Mouse (Mus musculus) layer of hippocampus, postnatal 14 days (tissue): Measurements from ENCODE around the gene Plpp3. TPM values are rescaled to one million over a fixed set of nuclear protein-coding genes. Genes with fewer than 3 reads are reported as not detected.
A peak's percentile ranks its signal among the peaks of the same experiment; 100 is the strongest.
"Not testable (repeated sequence)": the region's sequence is repeated elsewhere in the genome, so short reads cannot be mapped to it uniquely, and the experiment has no call there.

Experiments
- DNase-seq, 2 experiments: peaks; one replicate each; pipeline ENCODE4 v3.0.0; 2021 to 2022; ENCODE audit warnings: low spot score in 2 of 2, mixed read lengths in 1 of 2
- total RNA-seq, 2 experiments: library from RNA; stranded (reverse); gene quantifications; 2 replicates each; pipeline ENCODE4 v1.2.3; 2021

Gene Plpp3
- total RNA-seq, 2 experiments from 2014 or later, result 170 to 178 TPM

DNA sequence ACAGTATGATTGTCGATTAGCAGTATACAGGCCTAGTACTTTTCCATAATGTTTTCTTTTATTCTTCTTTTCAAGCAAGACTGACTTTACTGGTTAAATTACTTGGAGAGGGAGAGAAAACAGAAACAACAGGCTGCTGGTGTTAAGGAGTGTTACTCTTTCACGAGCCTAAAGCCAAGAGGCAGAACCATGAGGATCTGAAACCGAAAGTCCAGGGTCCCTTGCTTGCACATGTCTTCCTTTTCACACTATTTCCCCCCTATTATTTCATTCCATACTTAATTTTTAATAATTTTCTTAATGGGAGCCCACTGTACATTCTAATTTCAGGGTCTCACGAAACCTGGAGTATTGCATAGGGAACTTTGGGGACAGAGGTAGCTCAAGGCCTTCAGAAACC, 97.2 kb downstream of the Plpp3 start:
- no peak for DNase-seq

DNA sequence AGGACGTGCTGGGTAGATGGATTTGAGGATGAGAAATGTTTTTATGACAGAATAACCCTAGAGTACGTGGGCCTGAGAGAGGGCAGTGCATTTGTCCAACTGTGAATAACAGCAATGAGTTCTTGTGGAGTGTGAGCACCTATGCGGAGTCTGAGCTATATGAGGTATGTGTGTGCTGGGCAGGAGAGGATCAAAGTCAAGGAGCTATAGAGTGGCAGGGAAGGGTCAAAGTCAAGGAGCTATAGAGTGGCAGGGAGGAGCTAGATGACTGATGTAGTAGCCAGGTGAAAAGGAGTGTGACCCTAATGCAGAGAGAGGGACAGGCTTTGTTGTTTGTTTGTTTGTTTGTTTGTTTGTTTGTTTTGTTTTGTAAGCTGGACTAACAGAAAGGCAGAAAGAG, 98.0 kb downstream of the Plpp3 start:
- DNase-seq, result no peak

DNA sequence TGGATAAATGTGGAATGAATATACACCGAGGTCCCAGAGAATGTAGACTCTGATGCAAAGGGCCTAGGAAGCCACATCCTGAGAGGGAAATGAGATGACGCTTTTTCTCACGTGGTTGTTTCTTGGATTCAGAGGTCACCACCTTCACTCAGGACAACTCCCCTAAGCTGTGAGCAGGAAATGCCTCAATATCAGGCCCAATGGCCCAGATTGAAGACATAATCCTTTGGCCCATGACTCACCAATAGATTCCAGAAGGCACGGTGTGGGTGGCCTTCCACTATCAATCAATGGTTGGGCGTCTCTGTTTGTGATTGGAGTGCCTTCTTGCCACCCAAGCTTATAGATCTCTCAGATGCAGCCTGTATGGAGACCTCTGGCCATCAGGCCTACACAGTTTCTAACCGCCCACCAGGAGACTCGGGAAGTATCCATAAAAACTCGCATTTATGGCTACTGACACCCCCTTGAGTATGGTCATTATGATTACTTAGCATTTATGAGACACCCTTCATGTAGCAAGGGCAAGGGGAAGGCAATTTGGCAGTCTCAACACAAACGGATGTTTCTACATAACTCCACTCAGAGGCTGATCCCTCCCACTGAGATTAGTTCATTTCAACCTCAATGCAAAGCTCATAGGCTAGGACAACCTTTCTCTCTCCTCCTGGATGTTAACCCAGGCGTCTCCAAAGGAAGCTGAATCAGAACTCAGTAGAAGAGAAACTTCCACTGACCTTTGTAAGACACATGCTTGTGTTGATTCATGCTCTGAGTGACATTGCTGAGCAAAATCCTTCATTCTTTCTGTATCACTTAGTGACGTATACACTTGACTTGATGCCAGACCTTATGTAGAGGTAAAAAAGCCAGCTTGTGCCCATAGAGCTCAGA, 100.8 kb downstream of the Plpp3 start:
- no peak for DNase-seq

DNA sequence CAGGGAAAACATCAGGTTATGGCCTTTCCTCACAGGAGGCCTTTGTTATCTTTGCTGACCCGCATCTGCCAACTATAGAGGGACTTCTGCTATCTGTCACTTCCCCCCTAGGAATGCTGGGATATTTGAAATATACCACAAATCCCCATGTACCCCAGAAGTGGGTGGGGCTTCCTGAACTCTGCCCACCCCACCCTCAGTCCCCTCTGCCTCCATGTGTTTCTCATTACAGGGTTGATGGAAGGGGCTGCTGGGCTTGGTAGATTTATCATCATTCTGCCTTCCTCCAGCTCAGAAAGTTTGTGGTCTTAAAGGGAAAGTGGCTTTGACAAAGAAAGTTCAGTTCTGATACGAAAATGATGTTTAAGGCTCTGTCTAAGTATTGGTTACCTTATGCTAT, 103.2 kb downstream of the Plpp3 start:
- no peak for DNase-seq

DNA sequence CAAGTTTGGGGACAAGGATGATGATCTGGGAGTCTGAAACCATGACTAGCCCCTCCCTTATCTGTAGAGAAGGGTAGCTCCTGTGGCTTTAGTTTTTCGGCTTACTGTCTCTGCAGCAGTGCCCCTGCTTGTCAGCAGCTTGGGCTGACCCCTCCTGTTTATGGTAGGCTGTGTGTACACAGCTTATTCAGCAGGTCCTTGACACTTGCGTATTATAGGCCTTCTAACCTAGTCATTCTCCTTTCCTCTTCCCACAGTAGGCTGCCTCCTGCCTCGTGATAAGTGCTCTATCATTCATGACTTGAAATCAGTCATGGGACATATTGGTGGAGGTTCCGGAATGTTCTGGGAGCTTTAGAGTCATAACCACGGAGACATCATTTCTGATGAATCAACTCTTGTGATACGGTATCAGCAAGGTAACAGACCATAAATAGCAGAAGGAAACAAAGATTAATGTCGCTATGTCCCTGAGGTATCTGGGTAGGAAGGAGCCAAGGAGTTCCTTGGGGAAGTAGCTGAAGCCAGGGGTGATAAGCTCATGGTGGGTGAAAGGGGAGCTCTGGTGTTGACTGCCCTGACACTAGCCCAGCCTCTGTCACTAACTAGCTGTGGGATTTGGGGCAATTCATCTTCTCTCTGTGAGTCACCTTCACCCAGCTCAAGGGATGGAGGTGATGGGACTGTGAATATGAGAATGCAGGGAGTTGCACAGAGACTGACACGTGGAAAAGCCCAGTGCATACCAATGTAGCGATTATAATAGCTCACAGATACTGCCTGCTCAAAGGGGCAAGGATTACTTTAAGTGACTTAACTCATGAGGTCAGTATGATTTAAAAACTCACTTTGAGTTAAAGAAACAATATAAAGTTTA, 104.0 kb downstream of the Plpp3 start:
- no peak for DNase-seq

DNA sequence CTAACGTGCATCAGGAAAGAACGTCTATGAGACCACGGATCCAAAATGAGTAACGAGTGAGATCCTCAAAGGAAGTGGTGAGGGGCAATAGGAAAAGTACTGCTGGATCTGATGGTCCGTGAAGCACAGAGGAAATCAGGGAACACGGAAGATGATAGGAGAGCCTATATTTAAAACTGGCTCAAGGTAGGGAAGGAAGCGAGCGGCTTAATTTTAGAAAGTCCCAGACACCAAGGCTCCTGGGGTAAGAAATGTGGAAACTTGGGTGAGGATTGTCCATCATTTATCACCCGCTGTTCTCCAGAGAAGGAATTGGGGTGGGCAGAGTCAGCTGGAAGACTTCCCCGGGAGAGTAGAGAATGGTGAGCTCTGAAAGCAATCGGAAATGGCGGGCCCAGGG, 105.2 kb downstream of the Plpp3 start:
- no peak for DNase-seq

DNA sequence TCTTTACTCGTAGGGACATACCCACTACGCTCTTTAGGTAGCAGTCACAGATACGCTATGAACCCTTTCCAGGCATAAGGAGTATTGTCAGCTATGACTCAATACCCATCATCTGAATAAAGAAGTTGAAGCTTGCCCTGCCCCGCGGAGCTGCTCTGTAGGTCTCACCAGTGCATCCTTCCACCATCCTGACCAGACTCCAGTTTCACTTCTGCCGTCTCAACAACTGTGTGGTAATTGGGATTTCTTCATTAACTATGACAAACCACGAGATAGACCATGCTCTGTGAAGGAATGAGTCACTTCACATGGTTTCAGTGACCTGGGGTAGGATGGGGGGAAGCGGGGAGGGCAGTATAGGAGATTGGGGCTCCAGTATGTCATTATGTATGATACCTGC, 106.5 kb downstream of the Plpp3 start:
- DNase-seq, result no peak

DNA sequence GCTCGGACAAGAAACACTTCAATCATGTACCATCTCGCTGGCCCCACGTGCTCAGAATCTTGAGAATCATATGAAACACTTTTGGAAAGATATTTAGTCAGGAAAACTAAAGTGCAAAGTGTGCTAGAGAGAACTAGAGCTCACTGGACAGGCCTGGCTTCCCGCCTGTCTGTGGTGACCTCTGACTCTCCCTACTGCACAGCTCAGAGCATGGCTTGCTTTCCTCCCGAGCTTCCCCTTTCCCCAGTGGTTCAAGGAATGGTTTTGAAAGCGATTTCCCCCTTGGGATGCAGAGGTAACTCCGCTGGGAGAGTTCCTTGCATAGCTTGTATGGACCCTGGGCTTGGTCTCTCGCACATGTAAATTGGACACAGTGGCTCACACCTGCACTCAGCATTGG, 107.9 kb downstream of the Plpp3 start:
- no peak for DNase-seq

DNA sequence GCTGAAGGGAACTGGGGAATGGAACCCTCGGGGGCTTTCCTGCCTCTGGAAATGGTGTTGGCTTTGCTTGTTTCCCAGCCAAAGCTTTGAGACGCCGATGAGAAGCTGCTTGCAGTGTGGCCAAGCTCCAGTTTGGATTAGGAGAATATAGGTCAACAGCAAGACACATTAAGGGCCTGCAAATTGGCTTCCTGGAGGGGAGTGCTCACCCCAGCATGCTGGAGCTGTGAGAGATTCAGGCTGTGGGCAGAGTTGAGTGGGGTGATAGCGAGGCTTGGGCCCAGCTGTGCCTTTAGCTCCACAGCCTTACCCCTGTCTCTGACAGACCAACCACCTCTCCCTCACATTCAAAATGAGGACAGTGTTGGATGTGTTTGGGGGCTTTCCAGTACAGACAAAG, 108.5 kb downstream of the Plpp3 start:
- DNase-seq, result peak in 1 of 2 experiments; percentile 22

DNA sequence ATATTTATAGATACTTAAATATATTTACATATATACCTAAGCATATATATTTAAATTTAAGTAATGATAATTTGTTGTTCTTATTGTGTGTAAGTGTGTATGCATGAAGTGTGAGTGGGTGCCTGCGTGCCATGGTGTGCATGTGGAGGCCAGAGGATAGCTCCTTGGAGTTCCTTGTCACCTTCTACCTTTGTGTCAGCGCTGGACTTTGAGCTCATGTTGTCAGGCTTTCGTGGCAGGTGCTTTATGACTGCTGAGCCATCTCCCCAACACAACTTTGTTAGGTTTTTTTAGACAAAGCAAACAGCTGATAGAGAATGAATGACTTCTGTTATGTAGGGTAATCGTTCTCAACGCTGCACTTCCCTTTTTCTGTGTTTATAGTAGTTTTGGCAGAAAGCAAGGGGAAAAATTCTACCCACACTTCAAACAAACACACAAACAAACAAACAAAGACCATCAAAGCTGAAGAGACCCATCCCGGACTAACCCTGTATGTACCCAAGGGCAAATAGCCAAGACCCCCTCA, 111.1 kb downstream of the Plpp3 start:
- no peak for DNase-seq

DNA sequence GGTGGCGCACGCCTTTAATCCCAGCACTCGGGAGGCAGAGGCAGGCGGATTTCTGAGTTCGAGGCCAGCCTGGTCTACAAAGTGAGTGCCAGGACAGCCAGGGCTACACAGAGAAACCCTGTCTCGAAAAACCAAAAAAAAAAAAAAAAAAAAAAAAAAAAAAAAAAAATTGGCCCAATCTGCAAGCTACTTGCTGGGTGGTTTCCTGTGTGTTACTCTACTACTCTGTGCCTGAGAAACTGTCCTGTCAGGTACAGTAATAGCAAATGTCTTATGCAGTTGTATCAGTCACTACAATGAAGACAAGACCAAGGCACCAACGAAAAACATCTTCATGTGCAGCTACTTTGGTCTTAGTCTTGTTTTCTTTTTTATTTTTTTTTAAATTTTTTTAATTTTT, 112.3 kb downstream of the Plpp3 start:
- DNase-seq, result not testable (repeated sequence)

DNA sequence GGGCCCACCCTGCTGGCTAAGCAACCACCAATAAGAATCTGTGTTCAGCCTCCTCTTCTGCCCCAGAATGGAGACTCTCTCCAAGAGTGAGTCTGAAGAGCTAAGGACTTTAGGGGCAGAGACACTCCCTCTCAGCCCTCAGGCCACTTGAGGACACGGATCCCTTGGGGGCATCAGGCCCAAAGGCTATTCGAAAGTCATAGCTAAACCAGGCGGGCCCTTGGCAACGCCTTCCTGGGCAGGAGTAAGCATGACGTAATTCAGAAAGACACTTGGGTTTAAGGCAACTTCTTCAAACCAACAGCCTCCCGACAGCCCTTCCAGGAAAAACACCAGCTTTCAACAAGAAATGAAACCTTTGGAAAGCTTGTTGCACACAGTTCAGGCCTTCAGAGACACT, 114.0 kb downstream of the Plpp3 start:
- no peak for DNase-seq

DNA sequence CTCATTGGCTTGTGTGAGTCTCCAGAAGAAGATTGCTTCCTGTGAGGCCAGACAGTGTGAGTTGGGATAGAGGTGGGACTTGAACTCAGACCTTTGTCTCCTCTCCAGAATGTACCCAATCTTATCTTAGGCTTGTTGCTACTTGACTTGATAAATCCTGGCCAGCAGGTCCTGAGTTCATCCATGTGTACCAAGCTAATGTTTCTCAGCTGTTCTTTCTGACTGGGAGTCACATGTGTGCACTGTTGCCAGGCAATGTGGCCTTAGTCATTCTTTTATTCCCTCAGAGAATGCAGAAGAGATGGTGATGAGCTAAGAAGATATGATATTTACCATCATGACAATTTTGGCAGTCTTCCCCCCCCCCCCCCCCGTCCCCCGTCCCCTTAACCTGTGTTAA, 115.9 kb downstream of the Plpp3 start:
- no peak for DNase-seq

DNA sequence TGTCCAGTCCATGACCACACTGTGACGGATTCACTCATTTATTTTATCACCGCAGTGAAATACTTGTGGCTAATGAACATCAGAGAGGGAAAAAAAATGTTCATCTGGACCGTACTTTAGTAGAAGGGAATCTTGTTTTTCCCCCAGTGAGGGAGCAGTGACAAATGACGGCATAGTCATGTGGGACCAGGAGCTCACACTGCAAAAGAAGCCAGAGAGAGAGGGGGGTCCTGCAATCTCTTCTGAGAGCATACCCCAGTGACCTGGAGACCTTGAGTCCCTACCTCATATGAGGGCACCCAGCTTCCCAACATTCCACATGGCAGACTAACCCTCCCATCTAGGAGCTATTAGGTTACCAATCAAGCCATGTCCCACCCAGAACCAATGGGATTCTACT, 116.3 kb downstream of the Plpp3 start:
- no peak for DNase-seq

DNA sequence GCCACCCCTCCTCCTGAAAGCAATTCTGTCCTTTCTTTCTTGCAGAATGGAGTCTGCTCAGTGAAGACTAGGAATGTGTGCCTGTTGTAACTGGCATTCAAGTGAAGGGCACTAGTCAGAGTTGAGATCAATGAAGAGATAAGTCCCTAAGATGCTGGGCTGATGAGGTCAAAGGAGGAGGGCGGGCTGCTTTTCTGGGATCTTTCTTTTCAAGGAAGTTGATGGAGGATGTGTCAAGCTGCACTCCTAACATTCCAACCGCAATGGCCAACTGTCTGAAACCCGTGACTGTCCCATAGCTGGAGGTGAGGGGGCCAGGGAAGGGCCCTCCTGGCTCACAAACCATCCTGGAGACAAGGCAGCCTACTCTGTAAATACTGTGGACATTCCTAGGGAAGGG, 118.5 kb downstream of the Plpp3 start:
- no peak for DNase-seq

DNA sequence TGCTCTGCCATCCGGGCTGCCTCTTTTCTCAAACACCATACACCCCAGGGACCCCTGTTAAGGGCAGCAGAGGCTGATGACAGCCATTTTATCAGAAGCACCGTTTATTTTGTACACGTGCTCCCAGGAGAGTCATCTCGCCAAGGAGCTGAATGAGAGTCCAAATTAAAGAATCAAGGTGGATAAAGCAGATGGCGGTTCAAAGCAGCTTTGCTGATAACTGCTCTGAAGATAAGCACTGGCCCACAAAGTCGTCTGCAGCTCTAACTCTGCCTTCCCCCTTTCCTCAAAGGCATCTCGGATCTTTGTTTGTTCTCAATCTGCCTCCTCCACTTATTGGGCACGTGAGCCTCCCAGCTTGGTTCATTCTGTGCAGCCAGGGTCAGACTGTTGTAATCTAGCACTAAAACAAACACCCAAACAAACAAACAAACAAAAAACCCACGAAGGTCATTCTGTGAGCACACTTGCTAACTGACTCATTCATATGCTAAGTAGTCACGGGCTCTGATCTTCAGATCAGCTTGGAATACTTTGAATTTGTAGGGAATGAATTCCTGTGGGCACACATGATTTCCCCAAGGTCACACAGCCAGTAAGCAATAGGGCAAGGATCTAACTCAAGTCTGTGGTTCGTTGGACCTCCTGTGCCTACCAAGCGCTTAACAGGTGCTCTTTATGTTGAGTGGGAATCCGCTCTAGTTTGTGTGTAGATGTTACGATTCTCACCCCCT, 119.1 kb downstream of the Plpp3 start:
- no peak for DNase-seq

DNA sequence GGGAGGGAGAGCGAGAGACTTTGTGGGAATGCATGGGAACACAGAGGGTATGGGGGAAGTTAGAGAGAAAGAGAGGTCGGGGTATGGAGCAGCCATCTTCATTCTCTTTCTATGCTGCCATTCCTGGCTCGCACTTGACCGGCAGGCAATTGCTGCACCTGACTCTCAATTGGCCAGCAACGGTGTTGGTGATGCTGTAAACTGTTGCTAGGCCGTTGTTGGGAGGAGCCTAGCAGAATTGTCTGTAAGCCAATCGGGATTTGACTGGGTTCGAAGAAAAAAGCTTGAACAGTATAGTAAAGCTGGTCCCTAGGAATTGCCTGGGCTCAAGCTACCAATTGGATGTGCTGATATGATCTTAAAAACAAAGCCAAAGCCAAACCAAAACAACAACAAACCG, 121.0 kb downstream of the Plpp3 start:
- DNase-seq, result no peak

DNA sequence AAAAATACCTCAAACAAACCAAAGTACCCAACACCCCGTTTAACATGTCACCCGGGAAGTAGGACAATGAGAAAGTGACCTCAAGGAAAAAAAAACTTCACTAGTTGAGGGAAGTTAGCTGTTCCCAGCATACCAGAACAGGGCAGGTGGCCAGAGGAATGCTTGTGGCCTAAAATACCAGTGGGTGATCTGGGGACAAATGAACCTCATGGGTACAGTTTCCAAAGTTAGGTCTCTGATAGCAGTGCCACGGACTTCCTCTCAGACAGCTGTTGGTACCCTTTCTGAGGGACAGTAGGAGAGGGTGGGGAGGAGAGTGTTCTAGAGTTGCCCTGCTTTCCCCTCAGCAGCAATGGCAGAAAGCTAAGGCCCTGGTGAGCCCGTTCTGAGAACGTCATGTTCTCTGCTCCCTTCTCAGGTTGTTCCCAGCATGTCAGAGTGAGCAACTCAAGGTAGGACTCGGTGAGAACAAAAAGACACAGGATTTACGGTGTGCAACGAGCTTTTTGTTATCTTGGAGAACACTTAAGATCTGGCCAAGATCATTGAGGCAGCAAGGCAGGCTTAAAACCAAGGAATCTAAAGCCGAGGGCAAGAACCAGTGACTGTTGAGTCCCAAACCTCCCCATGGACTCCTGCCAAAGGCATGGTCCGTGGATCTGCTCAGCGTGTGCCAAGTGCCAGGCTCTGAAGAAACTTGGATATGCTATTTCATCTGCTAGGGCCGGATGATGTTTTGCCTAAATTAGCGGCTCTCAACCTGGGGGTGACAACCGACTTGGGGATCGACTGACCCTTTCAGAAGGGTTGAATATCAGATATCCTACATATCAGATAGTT, 121.6 kb downstream of the Plpp3 start:
- DNase-seq, result no peak

DNA sequence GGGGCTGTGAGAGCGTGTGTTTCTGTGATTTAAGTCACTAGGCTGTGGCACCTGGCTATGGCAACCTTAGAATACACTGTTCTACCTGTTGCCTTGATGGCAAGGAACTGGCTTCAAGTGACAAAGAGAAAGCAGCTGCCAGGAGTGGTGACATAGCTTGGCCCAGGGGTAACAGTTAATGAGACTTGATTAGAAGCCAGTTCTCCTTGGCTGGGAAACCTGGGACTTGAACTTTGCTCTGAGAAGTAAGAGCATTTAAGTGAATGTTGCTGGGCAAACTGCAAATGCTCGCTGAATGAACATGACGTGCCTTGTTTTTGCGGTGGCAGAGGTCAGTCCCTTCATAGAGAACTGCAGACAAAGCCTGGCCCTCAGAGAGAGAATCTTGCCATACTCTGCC, 122.7 kb downstream of the Plpp3 start:
- peak in 1 of 2 experiments; percentile 19 for DNase-seq

DNA sequence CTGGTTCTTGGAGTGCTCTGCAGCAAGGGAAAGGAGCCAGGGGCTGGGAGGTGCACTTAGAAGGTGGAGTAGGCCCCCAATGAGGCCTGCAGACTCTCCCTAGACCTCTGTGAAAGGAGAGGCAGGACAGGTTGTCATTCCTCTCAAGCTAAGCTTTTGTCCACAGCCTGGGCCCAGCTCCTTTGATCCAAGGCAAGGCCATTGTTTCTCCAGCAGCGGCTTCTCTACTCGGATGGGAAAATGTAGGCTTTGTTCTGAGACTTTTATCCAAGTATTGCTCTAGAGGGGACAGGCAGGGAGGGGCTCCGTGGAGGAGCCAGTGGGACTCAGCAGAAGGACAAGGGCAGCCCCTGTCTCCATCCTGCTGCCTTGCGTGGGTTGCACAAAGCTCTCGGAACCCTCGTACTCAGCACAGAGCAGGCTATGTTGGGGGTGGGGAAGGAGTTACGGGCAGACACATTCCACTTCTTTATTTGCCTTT, 124.6 kb downstream of the Plpp3 start:
- DNase-seq, result peak in 1 of 2 experiments; percentile 5
